Mouse (Mus musculus): ENCODE results near the gene Hist1h2bg. TPM values are rescaled to one million over a fixed set of nuclear protein-coding genes. Genes with fewer than 3 reads are reported as not detected.
A peak's percentile ranks its signal among the peaks of the same experiment; 100 is the strongest.

The Hist1h2bg gene
- polyA plus RNA-seq (2014; fragmentation: Nextera tagmentation; extraction: Ambion mirVana): 11.0 and 12.6 TPM in 2 replicates

- Histone ChIP-seq H3K27ac (ENCODE audit: low read length) (peak within 1 kb of the TSS; percentile 94), H3K4me3 (ENCODE audit: low read depth, low read length) (peak within 1 kb of the TSS; percentile 27), H3K9ac (replicated peaks; ENCODE audit: low read depth, low read length) (peak within 1 kb of the TSS; percentile 22), H3K4me2 (replicated peaks; ENCODE audit: low read depth, low read length) (peak within 1 kb of the TSS; percentile 50), H3K9me3 (ENCODE audit: control insufficient read depth, low read depth, low read length) (no peaks in the 10 kb centered on the region), H3K4me1 (ENCODE audit: control insufficient read depth, insufficient read depth, low read length) (no peaks in the 10 kb centered on the region), H3K36me3 (ENCODE audit: control insufficient read depth, insufficient read depth, low read length) (no peaks in the 10 kb centered on the region), H3K27me3 (ENCODE audit: control insufficient read depth, insufficient read depth, low read length) (no peaks in the 10 kb centered on the region)
- under 1% methylated on average over 18 of the region's 18 CpGs for WGBS
- peak; percentile 88 for ATAC-seq (ENCODE audit: insufficient number of reproducible peaks, insufficient read depth, low FRiP score, low read depth)
These were observed at the start of gene Hist1h2bg, which contains the start of gene Hist1h2ae for GRCm38 (mm10) chr13:23571022-23571503. Hist1h2bg (plus strand) TSS chr13:23571396. Hist1h2ae (minus strand) TSS chr13:23571220.

GRCm38 (mm10) chr13:23521703-23522102, 49.5 kb upstream of the Hist1h2bg start:
- Histone ChIP-seq H3K9me3 (ENCODE audit: control insufficient read depth, low read depth, low read length) (no peaks in the 10 kb centered on the region), H3K27me3 (ENCODE audit: control insufficient read depth, insufficient read depth, low read length) (no peaks in the 10 kb centered on the region), H3K36me3 (ENCODE audit: control insufficient read depth, insufficient read depth, low read length) (no peaks in the 10 kb centered on the region), H3K4me2 (replicated peaks; ENCODE audit: low read depth, low read length) (0 out of 2 replicates have a peak overlapping the region, but pooled peaks have one; percentile 23), H3K27ac (ENCODE audit: low read length) (no peak overlapping the region), H3K4me1 (ENCODE audit: control insufficient read depth, insufficient read depth, low read length) (no peaks in the 10 kb centered on the region), H3K9ac (replicated peaks; ENCODE audit: low read depth, low read length) (no peak overlapping the region), H3K4me3 (ENCODE audit: low read depth, low read length) (no peak overlapping the region)
- under 1% methylated on average over 14 of the region's 14 CpGs for WGBS
- ATAC-seq (ENCODE audit: insufficient number of reproducible peaks, insufficient read depth, low FRiP score, low read depth): no peak

GRCm38 (mm10) chr13:23523976-23524375, 47.2 kb upstream of the Hist1h2bg start:
- no peak for ATAC-seq (ENCODE audit: insufficient number of reproducible peaks, insufficient read depth, low FRiP score, low read depth)
- H3K27ac ChIP-seq (ENCODE audit: low read length): no peak overlapping the region
- no peaks in the 10 kb centered on the region for H3K36me3 ChIP-seq (ENCODE audit: control insufficient read depth, insufficient read depth, low read length)
- 58% methylated on average over 5 of the region's 5 CpGs for WGBS
- no peaks in the 10 kb centered on the region for H3K27me3 ChIP-seq (ENCODE audit: control insufficient read depth, insufficient read depth, low read length)
- H3K9ac ChIP-seq (replicated peaks; ENCODE audit: low read depth, low read length): no peak overlapping the region
- H3K4me2 ChIP-seq (replicated peaks; ENCODE audit: low read depth, low read length): no peak overlapping the region
- no peak overlapping the region for H3K4me3 ChIP-seq (ENCODE audit: low read depth, low read length)
- H3K4me1 ChIP-seq (ENCODE audit: control insufficient read depth, insufficient read depth, low read length): peaks cover 3% of the 10 kb centered on the region; the same call in 1 of the 2 replicates
- no peaks in the 10 kb centered on the region for H3K9me3 ChIP-seq (ENCODE audit: control insufficient read depth, low read depth, low read length)

GRCm38 (mm10) chr13:23524654-23525053, 46.5 kb upstream of the Hist1h2bg start:
- no peak for ATAC-seq (ENCODE audit: insufficient number of reproducible peaks, insufficient read depth, low FRiP score, low read depth)
- no peak overlapping the region for H3K4me3 ChIP-seq (ENCODE audit: low read depth, low read length)
- no peak overlapping the region for H3K27ac ChIP-seq (ENCODE audit: low read length)
- H3K9me3 ChIP-seq (ENCODE audit: control insufficient read depth, low read depth, low read length): no peaks in the 10 kb centered on the region
- peaks cover 5% of the 10 kb centered on the region; the same call in 1 of the 2 replicates for H3K4me1 ChIP-seq (ENCODE audit: control insufficient read depth, insufficient read depth, low read length)
- H3K4me2 ChIP-seq (replicated peaks; ENCODE audit: low read depth, low read length): no peak overlapping the region
- H3K36me3 ChIP-seq (ENCODE audit: control insufficient read depth, insufficient read depth, low read length): no peaks in the 10 kb centered on the region
- no peaks in the 10 kb centered on the region for H3K27me3 ChIP-seq (ENCODE audit: control insufficient read depth, insufficient read depth, low read length)
- 11% methylated on average over 5 of the region's 5 CpGs for WGBS
- H3K9ac ChIP-seq (replicated peaks; ENCODE audit: low read depth, low read length): no peak overlapping the region

GRCm38 (mm10) chr13:23525901-23526300, 45.3 kb upstream of the Hist1h2bg start:
- Histone ChIP-seq H3K9ac (replicated peaks; ENCODE audit: low read depth, low read length) (no peak overlapping the region), H3K36me3 (ENCODE audit: control insufficient read depth, insufficient read depth, low read length) (no peaks in the 10 kb centered on the region), H3K9me3 (ENCODE audit: control insufficient read depth, low read depth, low read length) (no peaks in the 10 kb centered on the region), H3K27ac (ENCODE audit: low read length) (no peak overlapping the region), H3K4me1 (ENCODE audit: control insufficient read depth, insufficient read depth, low read length) (peaks cover 5% of the 10 kb centered on the region; the same call in 1 of the 2 replicates), H3K27me3 (ENCODE audit: control insufficient read depth, insufficient read depth, low read length) (no peaks in the 10 kb centered on the region), H3K4me3 (ENCODE audit: low read depth, low read length) (peak overlapping the region; percentile 30), H3K4me2 (replicated peaks; ENCODE audit: low read depth, low read length) (peak overlapping the region; percentile 38)
- ATAC-seq (ENCODE audit: insufficient number of reproducible peaks, insufficient read depth, low FRiP score, low read depth): no peak
- 1% methylated on average over 10 of the region's 10 CpGs for WGBS

- peak overlapping the region; percentile 38 for H3K4me2 ChIP-seq (replicated peaks; ENCODE audit: low read depth, low read length)
- H3K4me1 ChIP-seq (ENCODE audit: control insufficient read depth, insufficient read depth, low read length): peaks cover 5% of the 10 kb centered on the region; the same call in 1 of the 2 replicates
- H3K9me3 ChIP-seq (ENCODE audit: control insufficient read depth, low read depth, low read length): no peaks in the 10 kb centered on the region
- peak; percentile 44; the same call in 1 of the 2 replicates for ATAC-seq (ENCODE audit: insufficient number of reproducible peaks, insufficient read depth, low FRiP score, low read depth)
- H3K27me3 ChIP-seq (ENCODE audit: control insufficient read depth, insufficient read depth, low read length): no peaks in the 10 kb centered on the region
- under 1% methylated on average over 17 of the region's 17 CpGs for WGBS
- no peak overlapping the region for H3K9ac ChIP-seq (replicated peaks; ENCODE audit: low read depth, low read length)
- H3K36me3 ChIP-seq (ENCODE audit: control insufficient read depth, insufficient read depth, low read length): no peaks in the 10 kb centered on the region
- H3K27ac ChIP-seq (ENCODE audit: low read length): 0 out of 2 replicates have a peak overlapping the region, but pooled peaks have one; percentile 29
- H3K4me3 ChIP-seq (ENCODE audit: low read depth, low read length): peak overlapping the region; percentile 30
These were observed 44.9 kb upstream of the Hist1h2bg start for GRCm38 (mm10) chr13:23526312-23526711.

GRCm38 (mm10) chr13:23529005-23529404, 42.2 kb upstream of the Hist1h2bg start:
- Histone ChIP-seq H3K27ac (ENCODE audit: low read length) (no peak overlapping the region), H3K4me3 (ENCODE audit: low read depth, low read length) (0 out of 2 replicates have a peak overlapping the region, but pooled peaks have one; percentile 53), H3K9me3 (ENCODE audit: control insufficient read depth, low read depth, low read length) (no peaks in the 10 kb centered on the region), H3K27me3 (ENCODE audit: control insufficient read depth, insufficient read depth, low read length) (no peaks in the 10 kb centered on the region), H3K9ac (replicated peaks; ENCODE audit: low read depth, low read length) (no peak overlapping the region), H3K36me3 (ENCODE audit: control insufficient read depth, insufficient read depth, low read length) (no peaks in the 10 kb centered on the region), H3K4me1 (ENCODE audit: control insufficient read depth, insufficient read depth, low read length) (peaks cover 5% of the 10 kb centered on the region), H3K4me2 (replicated peaks; ENCODE audit: low read depth, low read length) (peak overlapping the region; percentile 55)
- 75% methylated on average over 5 of the region's 5 CpGs for WGBS
- ATAC-seq (ENCODE audit: insufficient number of reproducible peaks, insufficient read depth, low FRiP score, low read depth): no peak

- no peaks in the 10 kb centered on the region for H3K9me3 ChIP-seq (ENCODE audit: control insufficient read depth, low read depth, low read length)
- H3K9ac ChIP-seq (replicated peaks; ENCODE audit: low read depth, low read length): peak overlapping the region; percentile 57
- peak overlapping the region; percentile 97 for H3K27ac ChIP-seq (ENCODE audit: low read length)
- no peaks in the 10 kb centered on the region for H3K36me3 ChIP-seq (ENCODE audit: control insufficient read depth, insufficient read depth, low read length)
- H3K4me1 ChIP-seq (ENCODE audit: control insufficient read depth, insufficient read depth, low read length): peaks cover 5% of the 10 kb centered on the region
- WGBS: 9% methylated on average over 2 of the region's 2 CpGs
- no peaks in the 10 kb centered on the region for H3K27me3 ChIP-seq (ENCODE audit: control insufficient read depth, insufficient read depth, low read length)
- H3K4me3 ChIP-seq (ENCODE audit: low read depth, low read length): peak overlapping the region; percentile 53
- H3K4me2 ChIP-seq (replicated peaks; ENCODE audit: low read depth, low read length): peak overlapping the region; percentile 55
- no peak for ATAC-seq (ENCODE audit: insufficient number of reproducible peaks, insufficient read depth, low FRiP score, low read depth)
These were observed 41.6 kb upstream of the Hist1h2bg start for GRCm38 (mm10) chr13:23529480-23530165.

Measured in stomach, embryonic 14.5 days (tissue).